Mouse (Mus musculus): Measurements from ENCODE around the gene Dolk.

DNA sequence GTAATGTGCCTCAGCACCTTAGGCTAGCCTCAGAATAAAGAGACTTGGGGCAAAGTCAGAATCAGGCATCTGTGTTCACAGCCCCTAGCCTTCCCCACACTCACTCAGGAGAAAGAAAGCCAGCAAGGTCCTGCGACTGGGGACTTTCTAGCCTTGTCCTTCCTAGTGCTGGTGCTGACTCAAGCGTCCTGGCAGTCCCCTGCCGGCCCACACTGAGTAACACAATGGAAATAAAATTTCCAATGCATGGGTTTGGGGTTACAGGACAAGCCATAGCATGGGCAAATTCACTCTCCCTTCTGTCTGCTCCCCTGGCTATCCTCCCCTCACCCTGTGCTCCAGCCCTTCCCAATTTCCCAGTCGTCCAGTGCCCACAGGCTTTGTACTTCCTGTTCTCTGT is 17.8 kb downstream of the Dolk start:
- TF ChIP-seq GATA1 (IDR thresholded peaks at IDR 0.05; ENCODE audit: low read length) = no peak
- TF ChIP-seq TAL1 (IDR thresholded peaks at IDR 0.05; ENCODE audit: low read length) = no peak

All from erythroblast, embryonic 14.5 days (primary cell).